In the genomic region with DNA sequence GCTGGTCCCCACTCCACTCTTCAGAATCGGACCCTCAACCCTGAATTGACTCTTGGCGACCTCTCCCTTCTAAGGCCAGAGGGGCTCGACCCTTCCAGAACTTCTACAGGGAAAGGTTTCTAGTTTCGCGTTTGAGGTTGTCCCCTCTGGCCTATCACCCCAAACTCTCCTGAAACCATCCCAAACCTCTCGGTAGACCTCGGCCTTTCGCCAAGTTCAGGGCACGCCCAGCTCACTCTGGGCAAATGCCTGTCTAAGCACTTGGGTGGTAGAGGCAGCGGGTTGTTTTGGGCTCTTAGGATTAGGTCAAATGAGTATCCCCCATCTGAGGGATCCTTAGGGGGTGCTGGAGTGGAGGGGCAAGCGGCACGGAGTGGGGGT, we compare ENCODE assay signal across 8 mouse cellular contexts.
A peak's percentile ranks its signal among the peaks of the same experiment; 100 is the strongest.
DNase-seq lines count a peak whose midpoint lies in the region; ATAC-seq and TF ChIP-seq lines count a peak whose summit lies in the region.

No protein-coding gene starts in this region.

- peaks cover 2% of the 10 kb centered on the region; the same call in 1 of the 2 replicates for H3K4me1 ChIP-seq in kidney, postnatal 0 days (replicated peaks; ENCODE audit: insufficient read depth, low read length)
- peaks cover 10% of the 10 kb centered on the region for H3K4me1 ChIP-seq in forebrain, embryonic 14.5 days (ENCODE audit: control insufficient read depth, insufficient read depth, low read length)
- H3K4me1 ChIP-seq in limb, embryonic 12.5 days (replicated peaks), result peaks cover 33% of the 10 kb centered on the region
- H3K4me1 ChIP-seq in neural tube, embryonic 15.5 days, result peaks cover 14% of the 10 kb centered on the region

- no peaks in the 10 kb centered on the region for H3K9me3 ChIP-seq in kidney, postnatal 0 days (replicated peaks; ENCODE audit: low read length)
- no peaks in the 10 kb centered on the region for H3K9me3 ChIP-seq in forebrain, embryonic 14.5 days (replicated peaks; ENCODE audit: control insufficient read depth, low read length)
- H3K9me3 ChIP-seq in limb, embryonic 12.5 days, result no peaks in the 10 kb centered on the region
- H3K9me3 ChIP-seq in neural tube, embryonic 15.5 days (replicated peaks), result no peaks in the 10 kb centered on the region

- no peaks in the 10 kb centered on the region for H3K27me3 ChIP-seq in kidney, postnatal 0 days (ENCODE audit: insufficient read depth, low read length)
- no peaks in the 10 kb centered on the region for H3K27me3 ChIP-seq in forebrain, embryonic 14.5 days (replicated peaks; ENCODE audit: control insufficient read depth, insufficient read depth, low read length)
- H3K27me3 ChIP-seq in limb, embryonic 12.5 days, result peaks cover 5% of the 10 kb centered on the region; the same call in 1 of the 2 replicates
- H3K27me3 ChIP-seq in neural tube, embryonic 15.5 days (replicated peaks), result no peaks in the 10 kb centered on the region

- H3K27ac ChIP-seq in kidney, postnatal 0 days, result no peak overlapping the region; the same call in 1 of the 2 replicates
- no peak overlapping the region for H3K27ac ChIP-seq in forebrain, embryonic 14.5 days (ENCODE audit: low read depth, low read length)
- peak overlapping the region; percentile 98 for H3K27ac ChIP-seq in limb, embryonic 12.5 days
- peak overlapping the region; percentile 88; the same call in 1 of the 2 replicates for H3K27ac ChIP-seq in neural tube, embryonic 15.5 days (replicated peaks)

- H3K4me3 ChIP-seq in kidney, postnatal 0 days (replicated peaks; ENCODE audit: low read depth, low read length), result peak overlapping the region; percentile 79
- peak overlapping the region; percentile 77 for H3K4me3 ChIP-seq in forebrain, embryonic 14.5 days (ENCODE audit: low read depth, low read length)
- H3K4me3 ChIP-seq in limb, embryonic 12.5 days (replicated peaks), result peak overlapping the region; percentile 82
- peak overlapping the region; percentile 92 for H3K4me3 ChIP-seq in neural tube, embryonic 15.5 days (replicated peaks)

- H3K9ac ChIP-seq in kidney, postnatal 0 days (ENCODE audit: low read depth, low read length), result peak overlapping the region; percentile 74
- H3K9ac ChIP-seq in forebrain, embryonic 14.5 days (ENCODE audit: low read length), result peak overlapping the region; percentile 76
- peak overlapping the region; percentile 94 for H3K9ac ChIP-seq in limb, embryonic 12.5 days (replicated peaks)
- peak overlapping the region; percentile 73 for H3K9ac ChIP-seq in neural tube, embryonic 15.5 days (replicated peaks)

- H3K4me2 ChIP-seq in kidney, postnatal 0 days (ENCODE audit: low read length), result peak overlapping the region; percentile 86
- H3K4me2 ChIP-seq in forebrain, embryonic 14.5 days (ENCODE audit: low read length), result peak overlapping the region; percentile 93
- H3K4me2 ChIP-seq in limb, embryonic 12.5 days, result peak overlapping the region; percentile 71
- peak overlapping the region; percentile 89 for H3K4me2 ChIP-seq in neural tube, embryonic 15.5 days

- WGBS in kidney, postnatal 0 days, result under 1% methylated on average over 12 of the region's 12 CpGs
- WGBS in forebrain, embryonic 14.5 days, result 0% methylated on average over 12 of the region's 12 CpGs
- 0% methylated on average over 12 of the region's 12 CpGs for WGBS in limb, embryonic 12.5 days
- under 1% methylated on average over 12 of the region's 12 CpGs for WGBS in neural tube, embryonic 15.5 days

- ATAC-seq in kidney, postnatal 0 days (replicated peaks; ENCODE audit: low FRiP score, low read depth), result no peak
- ATAC-seq in forebrain, embryonic 14.5 days, result no peak
- no peak for ATAC-seq in limb, embryonic 12.5 days (ENCODE audit: insufficient number of reproducible peaks, insufficient read depth, low FRiP score, low TSS enrichment, low read depth)
- ATAC-seq in neural tube, embryonic 15.5 days (ENCODE audit: low FRiP score), result 0 out of 2 replicates have a peak, but pooled peaks have one; percentile 2

- TF ChIP-seq CTCF in kidney, postnatal 0 days (IDR thresholded peaks at IDR 0.05; ENCODE audit: low read depth), result no peak

- no peaks in the 10 kb centered on the region for H3K36me3 ChIP-seq in kidney, postnatal 0 days (ENCODE audit: insufficient read depth, low read length)
- no peaks in the 10 kb centered on the region for H3K36me3 ChIP-seq in forebrain, embryonic 14.5 days (ENCODE audit: control insufficient read depth, insufficient read depth, low read length)
- 0 out of 2 replicates have a peak, but pooled peaks cover 2% of the 10 kb centered on the region for H3K36me3 ChIP-seq in limb, embryonic 12.5 days
- no peaks in the 10 kb centered on the region for H3K36me3 ChIP-seq in neural tube, embryonic 15.5 days

- peak; percentile 39 for DNase-seq in kidney, postnatal 0 days (ENCODE audit: low spot score)
- no peak for DNase-seq in kidney, postnatal 25 days
- peak; percentile 62 for DNase-seq in adrenal gland, postnatal 25 days
- peak; percentile 42 for DNase-seq in forebrain, embryonic 14.5 days (ENCODE audit: low spot score)
- no peak for DNase-seq in T-cell, adult 2 months (ENCODE audit: low spot score)
- no peak for DNase-seq in urinary bladder, postnatal 10 days (ENCODE audit: low spot score)

Comparison
In these comparisons a context has a peak if more than half of its experiments do, and no peak if none do; other contexts are left out.
1. DNase-seq: peak in kidney, postnatal 0 days (single experiment), adrenal gland, postnatal 25 days (single experiment) and forebrain, embryonic 14.5 days (single experiment); none in kidney, postnatal 25 days (0 of 2), T-cell, adult 2 months (single experiment) and urinary bladder, postnatal 10 days (single experiment).
2. H3K27ac ChIP-seq: peak in limb, embryonic 12.5 days (single experiment) and neural tube, embryonic 15.5 days (single experiment); none in kidney, postnatal 0 days (single experiment) and forebrain, embryonic 14.5 days (single experiment).
3. Peak in every context shown above with its lines, with median percentiles within 50 percentile points of each other: H3K4me2 ChIP-seq, H3K4me3 ChIP-seq and H3K9ac ChIP-seq.